Mouse (Mus musculus) thymus, adult 18-20 months (tissue): ENCODE measurements around the gene Samsn1.

Experiments
- DNase-seq, 2 experiments: peaks; one replicate each; pipeline ENCODE4 v3.0.0; 2022; ENCODE audit warnings: mixed read lengths in 2 of 2

The Samsn1 gene

DNA sequence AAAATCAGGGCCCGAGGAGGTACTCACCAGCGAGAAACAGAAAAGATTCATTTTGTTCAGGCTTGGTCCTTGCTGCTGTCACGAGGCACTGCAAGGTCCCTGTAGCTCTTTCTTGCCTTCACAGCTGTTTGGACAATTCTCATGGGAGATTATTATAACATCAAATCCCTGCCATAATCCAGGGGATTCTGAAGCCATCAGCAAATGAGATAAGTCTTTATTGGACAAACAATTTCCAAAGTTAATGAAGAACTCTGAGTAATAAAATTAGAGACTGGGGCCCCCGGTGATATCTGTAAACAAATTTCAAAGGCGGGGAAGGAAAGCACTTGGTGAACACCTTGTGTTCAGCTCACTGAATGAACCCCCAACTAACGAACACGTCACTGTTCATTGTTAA, at the start of gene Samsn1:
Gene Samsn1 (minus strand): TSS at position 101 of the 400 bp plus-strand sequence.
- DNase-seq = no peak

DNA sequence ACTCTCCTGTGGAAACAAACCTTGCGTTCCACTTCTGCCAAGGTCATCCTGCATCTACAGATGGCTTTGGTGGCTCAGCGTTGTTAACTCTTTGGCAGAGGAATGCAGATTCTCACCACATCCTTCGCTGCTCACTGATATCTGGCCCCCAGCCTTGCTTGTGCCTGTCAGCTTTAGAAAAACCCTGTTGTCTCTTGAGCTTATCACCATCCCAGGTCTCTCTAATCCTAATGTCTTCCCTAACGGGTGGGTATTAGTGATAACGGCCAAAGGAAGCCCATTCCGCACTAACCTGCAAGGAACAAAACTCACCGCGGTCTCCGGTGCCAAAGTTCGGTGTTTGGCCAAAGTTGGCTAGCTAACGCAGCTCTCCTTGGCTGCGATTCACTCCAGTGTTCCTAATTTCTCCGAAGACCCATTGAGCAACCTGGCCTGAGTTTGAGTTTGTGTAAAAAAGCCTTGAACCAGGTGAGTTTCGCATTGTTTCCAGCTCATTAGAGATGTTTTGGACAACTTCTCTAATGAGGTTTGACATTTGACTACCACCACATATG, 44.1 kb upstream of the Samsn1 start:
- no peak for DNase-seq

DNA sequence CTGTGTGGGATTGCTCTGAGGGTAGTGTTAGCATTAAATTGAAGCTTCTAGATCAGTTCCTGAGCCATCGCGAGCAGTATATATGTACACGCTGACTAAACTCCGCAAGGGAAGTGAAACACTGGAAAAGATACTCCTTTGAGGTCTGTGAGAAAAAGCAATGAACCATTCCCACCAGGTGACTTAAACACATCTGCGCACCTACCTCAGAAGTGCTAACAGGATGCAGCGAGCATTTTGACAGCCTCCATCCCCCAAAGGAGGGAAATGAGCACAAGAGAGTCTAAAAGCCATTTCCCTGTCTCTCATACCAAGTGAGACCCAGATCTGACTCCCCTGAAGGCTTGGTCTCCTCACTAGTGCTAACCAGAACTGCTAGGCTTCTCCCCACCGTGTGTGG, 32.9 kb upstream of the Samsn1 start:
- DNase-seq = no peak

DNA sequence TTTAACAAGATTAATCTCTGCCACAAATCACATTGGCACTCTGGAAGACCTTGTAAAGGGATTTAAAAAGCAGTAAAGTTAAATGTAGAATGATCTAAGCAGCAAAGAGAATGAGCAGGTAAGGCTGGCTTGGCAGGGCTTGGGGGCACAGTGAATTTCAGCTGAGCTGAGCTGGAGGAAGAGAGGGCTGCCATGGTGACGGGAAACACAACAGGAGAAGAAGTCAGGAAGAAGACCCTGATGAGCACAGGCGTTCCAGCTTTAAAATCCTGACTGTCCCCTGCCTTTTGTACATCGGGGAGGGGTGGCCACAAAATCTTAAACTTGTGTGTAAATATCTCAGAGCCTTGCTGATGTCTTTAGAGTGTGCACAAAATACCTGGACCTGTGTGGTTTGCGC, 32.0 kb upstream of the Samsn1 start:
- no peak for DNase-seq

DNA sequence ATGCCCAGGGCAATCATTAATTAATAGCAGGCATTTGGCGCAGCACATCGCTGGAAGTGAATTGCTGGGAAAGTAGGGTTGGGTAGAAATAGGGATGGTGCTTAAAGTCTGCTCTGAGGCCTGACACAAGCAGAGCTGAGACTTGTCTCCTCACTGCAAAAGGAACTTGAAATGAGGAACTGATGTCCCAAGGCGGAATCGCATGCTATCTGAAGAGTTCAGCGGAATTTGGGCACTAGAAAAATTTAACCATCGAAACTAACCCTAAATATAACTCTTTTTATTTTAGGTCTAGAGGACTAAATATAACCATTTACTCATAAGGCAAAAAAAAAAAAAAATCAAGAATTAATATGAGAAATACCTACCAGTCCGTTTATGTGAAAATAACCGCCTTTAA, 31.5 kb upstream of the Samsn1 start:
- DNase-seq = no peak

DNA sequence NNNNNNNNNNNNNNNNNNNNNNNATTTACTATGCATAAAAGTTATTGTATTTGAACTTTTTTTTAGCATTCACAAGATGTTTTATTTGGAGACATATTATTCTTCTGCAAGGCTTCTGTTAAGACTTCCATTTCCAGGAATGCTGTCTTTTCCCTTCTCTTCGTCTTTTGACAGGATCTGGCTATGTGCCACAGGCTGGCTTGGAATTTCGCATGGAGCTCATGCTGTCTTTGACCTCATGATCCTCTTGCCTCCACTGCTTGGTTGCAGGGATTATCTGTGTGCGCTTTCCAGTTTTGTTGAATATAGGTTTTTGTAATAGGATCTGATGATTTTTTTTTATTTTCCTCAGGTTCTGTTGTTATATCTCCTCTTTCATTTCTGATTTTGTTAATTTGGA, 25.0 kb upstream of the Samsn1 start:
- DNase-seq = no peak

DNA sequence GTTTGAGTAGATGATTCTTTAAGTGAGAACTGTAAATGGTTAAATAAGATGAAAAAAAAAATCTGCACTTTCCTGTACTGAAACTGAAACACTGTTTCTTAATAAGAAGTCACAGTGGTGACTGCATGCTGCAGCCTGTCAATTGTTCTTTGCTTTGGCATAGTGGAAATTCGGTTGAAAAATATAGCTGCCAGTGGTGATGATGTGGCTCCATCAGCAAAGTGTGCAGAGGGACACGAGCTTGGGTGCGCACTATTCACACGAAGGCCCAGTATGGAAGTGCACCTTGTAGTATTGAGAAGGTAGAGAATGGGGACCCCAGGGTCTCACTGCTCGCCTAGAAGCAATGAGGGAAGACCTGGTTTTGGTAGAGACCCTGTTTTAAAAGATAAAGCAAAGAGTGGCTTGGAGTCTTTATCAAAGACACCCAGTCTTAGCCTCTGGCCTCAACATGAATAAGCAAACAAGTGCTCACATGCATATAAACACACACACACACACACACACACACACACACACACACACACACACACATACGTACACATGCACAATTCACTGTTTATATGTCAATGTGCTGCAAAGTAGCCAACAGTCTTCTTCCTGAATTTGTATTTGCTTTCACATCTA, 18.4 kb upstream of the Samsn1 start:
- DNase-seq = no peak

DNA sequence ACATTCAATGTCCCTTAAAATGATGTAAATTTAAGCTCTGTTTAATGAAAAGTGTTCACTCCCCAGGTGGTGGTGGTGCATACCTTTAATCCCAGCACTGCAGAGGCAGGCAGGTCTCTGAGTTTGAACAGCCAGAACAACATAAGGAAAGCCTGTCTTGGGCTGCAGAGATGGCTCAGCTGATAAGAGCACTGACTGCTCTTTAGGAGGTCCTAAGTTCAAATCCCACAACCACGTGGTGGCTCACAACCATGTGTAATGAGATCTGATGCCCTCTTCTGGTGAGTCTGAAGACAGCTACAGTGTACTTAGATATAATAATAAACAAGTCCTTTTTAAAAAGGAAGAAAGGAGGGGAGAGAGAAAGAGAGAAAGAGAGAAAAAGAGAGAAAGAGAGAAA, 2.9 kb downstream of the Samsn1 start:
- no peak for DNase-seq

DNA sequence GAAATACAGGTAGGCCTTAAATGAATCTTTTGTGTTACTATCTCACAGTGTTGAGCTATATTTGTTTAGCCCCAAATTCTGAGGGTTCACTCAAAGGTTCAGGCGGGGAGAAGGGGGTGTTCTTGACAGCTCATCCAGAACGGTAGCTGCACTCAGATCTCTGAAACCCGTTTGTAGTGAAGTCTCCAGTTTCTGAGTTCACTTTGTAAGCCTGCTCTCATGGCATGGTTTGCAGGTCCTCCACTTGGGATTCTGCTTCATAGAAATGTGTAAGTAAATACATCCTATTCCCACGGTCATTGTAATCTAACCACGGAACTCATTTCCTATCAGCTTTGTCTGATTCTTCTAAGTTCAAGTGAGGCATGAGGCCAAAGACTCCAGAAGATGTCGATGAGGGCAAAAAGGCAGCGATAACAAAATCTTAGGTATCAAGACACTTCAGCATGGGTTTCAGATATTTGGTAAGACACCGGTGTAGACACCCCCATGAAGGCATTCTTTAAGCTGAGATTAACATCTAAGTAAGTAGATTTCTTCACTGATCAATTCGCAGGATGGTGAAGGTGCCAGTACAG, 18.2 kb downstream of the Samsn1 start:
- DNase-seq = no peak

DNA sequence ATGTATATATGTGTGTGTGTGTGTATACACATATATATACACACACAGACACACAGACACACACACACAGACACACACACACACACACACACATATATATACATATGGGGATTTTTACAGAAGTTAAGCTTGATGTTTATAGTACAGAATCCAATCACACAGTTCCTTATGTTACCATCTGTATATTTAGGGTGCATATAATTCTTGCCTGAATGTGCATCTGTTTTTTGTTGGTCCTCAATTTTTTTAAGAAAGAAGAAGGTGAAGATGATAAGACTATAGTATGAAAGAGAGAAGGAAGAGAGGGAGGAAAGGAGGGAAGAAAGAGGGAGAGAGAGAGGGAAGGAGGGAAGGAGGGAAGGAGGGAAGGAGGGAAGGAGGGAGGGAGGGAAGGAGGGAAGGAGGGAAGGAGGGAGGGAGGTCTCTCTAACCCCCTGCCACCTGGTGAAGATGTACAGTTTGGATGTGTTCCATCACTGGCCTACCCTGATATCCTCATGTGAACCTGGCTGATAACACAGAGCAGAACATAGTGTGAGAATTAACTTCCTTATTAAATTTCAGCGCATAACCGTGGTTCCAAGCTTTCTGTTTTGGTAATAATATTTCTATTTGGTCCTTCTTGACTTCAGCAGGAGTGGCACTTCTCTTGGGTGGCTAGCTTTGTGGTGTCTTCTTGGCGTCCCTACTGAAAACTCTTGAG, 19.1 kb downstream of the Samsn1 start:
- no peak for DNase-seq

DNA sequence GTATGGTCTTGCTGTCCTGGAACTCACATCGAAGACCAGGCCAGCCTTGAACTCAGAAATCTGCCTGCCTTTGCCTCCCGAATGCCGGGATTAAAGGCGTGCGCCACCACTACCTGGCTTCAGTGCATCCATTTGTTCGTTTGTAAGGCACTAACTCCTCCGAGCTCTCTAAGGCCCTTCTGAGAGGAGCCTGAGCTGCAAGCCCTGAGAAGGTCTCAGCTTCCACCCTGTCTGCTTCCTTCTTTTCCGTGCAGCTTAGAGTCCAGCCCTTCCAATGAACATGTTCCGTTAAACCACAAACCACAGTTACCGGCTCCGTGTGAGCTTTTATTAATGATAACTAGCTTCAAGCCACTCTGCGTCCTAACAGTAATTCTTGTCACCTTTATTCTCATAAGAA, 19.8 kb downstream of the Samsn1 start:
- DNase-seq = no peak

DNA sequence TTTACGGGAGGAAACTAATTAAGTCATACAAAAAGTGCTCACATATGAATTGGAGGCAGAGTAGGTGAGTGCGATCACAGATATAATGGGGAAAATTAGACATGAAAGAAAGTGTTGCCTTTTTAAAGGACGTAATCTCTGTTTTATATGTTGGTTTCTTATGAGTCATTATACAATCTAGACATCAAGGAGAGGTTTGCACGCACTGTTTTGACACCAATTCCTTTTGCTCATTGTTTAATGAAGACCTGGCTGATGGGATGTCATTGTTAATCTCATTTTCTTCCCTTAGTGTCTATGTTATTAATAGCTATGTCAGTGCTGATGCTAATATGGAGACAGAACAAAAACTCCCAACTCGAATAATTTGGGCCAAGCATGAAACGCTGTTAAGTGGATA, 20.3 kb downstream of the Samsn1 start:
- DNase-seq = no peak

DNA sequence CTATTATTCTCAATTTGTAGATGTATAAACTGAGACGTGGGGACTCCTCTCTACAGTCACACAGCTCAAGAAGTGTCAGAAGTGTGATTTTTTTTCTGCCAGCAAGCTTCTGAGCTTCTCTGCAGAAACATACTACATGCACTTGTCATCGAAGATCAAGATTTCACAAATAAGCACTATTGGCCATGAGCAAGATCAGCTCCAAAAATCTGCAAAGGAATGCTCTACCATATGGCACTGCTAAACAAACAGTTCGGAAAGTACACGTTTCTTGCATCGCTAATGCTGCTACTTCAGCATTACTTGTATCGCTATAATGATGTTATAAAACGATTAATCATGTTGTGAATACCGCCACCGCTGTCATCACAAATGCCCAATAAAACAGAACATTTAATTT, 22.0 kb downstream of the Samsn1 start:
- no peak for DNase-seq

DNA sequence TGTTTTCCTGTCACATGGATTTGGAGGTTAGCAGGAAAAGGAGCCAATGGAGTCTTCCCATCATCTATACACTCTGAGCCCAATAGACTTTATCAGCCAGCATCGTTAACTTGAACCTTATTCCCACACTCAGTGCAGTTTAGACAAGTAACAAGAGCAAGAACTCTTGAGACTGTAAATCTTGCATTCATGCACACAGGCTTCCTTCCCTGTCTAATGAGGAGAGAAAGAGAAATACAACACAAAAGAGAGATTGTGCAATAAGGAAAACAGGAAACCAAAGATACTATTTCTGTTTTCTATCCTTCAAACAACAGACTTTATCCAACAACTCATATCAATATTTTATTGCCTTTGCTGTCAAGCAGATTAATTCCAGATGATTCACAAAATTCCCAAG, 31.9 kb downstream of the Samsn1 start:
- no peak for DNase-seq

DNA sequence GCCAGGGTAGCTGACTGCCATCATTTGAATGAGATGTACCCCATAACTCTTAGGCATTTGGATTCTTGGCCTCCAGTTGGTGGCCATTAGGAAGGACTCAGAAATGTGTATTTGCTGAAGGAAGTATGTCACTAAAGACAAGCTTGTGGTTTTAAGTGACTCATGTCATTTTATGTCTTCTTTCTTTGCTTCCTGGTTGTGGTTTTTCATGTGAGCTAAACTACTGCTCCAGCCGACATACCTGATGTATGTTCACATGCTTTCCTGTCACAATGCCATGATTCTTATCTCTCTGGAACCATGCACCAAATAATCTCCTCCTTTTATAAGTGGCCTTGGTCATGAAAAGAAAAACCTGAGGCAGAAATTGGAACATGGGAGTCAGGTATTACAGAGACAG, 38.2 kb downstream of the Samsn1 start:
- DNase-seq = no peak

DNA sequence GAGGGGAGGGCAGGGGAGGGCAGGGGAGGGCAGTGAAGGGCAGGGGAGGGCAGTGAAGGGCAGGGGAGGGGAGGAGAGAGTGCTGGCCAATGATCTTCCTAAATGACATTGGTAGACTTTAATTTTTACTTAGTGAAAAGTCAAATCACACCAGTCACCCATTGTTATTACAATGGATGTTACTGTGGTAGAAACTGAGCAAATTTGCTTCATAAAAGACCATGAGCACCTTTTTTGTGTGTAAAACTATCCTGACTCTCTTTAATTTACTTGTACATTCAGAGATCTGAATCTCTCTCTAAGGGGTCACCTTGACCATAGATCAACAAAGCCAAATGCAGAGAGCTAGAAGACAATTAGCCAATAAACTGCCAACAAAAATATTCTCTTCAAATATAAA, 42.7 kb downstream of the Samsn1 start:
- DNase-seq = no peak

DNA sequence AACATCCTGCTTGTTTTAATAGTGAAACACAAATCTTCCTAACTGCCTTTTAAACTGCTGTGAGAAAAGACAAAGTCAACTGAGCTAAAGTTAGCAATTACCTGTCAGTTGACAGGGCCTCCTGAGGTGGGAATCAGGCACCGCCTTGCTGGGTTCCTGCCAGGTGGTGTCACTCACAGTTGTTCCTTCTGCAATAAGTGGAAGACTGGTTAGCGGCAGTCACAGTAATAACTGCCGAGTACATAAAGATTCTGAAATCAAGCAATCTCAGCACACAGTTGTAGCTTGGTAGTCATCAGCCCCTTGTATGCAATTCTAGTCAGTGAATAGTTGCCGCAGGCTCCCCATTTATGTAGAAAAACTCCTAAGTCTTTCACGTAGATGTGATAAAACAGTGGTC, 44.3 kb downstream of the Samsn1 start:
- no peak for DNase-seq

DNA sequence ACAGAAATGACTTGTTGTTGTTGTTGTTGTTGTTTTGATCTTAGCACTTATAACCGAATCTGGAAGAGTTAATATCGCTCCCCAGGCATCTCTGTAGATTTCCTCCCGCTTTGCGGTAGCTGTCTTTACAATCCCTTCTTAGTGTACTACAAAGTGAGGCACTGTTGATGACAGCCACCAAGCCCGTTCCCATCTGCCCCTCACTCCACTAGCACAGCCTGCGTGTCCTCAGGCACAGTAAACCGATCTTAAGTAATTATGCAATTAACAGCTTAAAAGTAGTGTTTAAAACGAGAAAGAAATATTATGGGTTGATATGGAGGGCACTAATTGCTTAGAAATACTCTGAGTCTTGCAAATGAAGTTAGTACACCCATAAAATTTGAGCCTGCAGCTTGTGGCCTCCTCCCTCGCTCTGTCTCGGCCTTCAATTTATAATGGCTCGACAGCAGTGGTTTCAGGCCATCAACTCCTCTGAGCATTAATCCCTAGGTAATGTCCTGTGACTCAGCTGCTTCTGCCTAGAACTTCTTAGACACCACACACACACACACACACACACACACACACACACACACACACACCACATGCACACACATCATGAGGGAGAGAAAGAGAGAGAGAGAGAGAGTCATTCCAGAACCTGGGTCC, 46.3 kb downstream of the Samsn1 start:
- no peak for DNase-seq

DNA sequence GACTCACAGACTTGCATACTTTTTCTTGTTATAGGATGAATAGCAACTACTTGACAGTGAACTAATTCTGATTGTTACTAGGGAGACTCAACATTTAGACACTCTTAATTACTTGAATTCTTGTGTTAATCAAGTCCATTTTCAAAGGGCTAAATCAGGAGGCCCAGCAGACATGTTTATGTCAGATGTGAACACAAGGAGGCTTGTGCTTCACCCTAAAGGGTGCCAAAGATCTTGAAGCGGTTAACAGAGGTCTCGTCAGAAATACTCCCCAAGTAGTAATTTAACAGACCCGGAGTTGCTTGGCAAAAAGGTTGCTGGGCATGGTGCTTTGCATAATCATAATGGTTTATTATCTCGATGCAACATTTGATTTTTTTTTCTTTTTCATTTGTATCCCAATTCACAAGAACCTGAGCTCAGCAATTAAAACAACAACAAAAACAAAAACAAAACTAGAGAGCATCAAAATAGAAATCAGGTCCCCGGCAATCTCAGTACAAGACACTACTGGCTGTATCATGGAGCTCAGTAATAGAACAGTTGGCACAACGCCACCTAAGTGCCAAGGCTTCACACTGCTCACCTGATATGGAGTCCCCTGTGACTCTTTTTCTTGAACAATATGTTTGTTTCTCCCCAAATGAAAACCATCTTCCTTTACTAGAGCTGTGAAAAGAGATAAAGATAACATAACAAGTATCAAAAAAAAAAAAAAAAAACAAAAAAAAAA, 51.6 kb downstream of the Samsn1 start:
- no peak for DNase-seq

DNA sequence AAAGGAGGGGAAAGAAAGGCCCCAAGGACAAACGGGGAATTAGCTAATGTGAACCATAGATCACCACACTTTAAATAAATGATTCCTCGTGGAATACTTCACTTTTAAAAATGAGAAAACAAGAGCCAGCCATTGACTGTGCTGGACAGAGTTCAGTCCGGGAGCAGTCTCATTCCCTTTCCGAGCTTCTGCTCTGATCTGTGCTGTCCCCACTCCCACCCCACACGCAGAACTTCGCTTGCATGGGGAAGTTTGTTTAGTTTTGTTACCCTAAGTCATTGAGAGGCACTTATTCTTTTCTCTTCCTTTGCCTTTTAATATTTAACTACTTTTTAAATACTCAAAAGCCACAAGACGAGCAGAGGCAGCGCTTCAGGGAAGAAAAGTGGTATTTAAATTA, 60.1 kb downstream of the Samsn1 start:
- DNase-seq = no peak

DNA sequence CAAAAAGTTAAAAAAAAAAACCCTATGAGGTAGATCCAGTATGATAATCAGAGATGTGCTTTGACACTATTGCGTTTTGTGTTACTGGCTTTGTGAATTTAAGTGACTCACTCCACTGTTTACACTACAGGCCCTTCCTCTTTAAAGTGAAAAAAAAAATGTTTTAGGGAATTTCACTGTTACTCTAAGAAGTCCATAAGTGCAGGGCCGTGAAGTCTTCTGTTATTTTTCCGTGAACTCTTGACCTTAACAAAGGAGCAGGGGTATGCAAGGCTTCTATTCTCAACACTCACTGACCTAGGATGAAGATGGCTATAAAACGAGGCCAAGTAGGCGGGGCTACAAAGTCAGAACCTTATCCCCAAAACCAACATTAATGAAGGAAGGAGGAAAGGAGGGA, 60.6 kb downstream of the Samsn1 start:
- no peak for DNase-seq

DNA sequence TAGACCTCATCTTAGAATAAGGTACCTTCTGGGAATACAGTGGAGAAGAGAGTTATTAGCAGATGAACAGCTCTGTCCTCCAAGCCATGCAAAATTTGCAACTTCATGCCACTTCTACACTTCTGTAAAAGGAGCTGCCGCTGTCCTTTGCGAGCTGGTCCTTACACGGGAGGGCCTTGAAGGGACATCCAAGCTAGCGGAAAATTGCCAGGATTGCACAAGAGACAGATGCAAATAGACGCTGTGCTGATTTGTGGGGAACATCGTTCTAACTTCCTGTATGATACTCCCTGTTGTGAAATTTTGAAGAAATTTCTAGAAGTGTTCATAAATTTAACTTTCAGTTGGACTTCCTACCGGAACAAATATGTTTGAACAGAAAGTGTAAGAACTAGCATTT, 61.0 kb downstream of the Samsn1 start:
- DNase-seq = no peak

DNA sequence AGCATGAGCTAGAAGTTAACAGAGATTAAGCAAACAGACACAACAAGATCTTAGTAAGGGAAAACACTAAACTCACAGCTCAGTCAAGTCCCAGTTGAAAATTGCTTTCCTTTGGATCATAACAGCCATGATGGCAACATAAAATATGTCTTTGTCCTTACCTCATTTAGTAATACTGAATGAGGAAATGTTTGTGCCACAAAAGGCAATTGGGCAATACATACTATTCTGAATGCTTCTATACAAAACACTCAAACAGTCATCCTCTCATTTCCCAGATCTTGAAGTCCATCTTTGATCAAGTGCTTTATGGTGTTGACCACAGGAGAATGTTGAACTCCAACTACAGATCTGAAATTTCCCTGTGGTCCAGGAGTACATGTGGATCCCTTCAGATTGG, 88.7 kb downstream of the Samsn1 start:
- no peak for DNase-seq
